Mouse (Mus musculus) monocyte, adult 5-6 weeks (primary cell): ENCODE results near the gene Fto. TPM values are rescaled to one million over a fixed set of nuclear protein-coding genes. Genes with fewer than 3 reads are reported as not detected.

Experiments used
- ATAC-seq: fragments of 153-309, 156-312 bp; replicated peaks from 2 replicates; pipeline ENCODE4 v1.8.0; 2017; ENCODE audit warnings: mild to moderate bottlenecking; ENCODE audit not compliant: low TSS enrichment, insufficient number of reproducible peaks, severe bottlenecking, poor library complexity, low FRiP score
- total RNA-seq: library from RNA; stranded (forward); fragments of 200-1000, 200-491, 200-594 nt; gene quantifications from 3 replicates; pipeline ENCODE4 v1.2.3, GENCODE M21; 2017

Gene Fto
- total RNA-seq, 1 experiment from 2014 or later: 12.3 TPM

- ATAC-seq: no peak
These were observed 111.3 kb downstream of the Fto start for GRCm38 (mm10) chr8:91424491-91425074.

DNA sequence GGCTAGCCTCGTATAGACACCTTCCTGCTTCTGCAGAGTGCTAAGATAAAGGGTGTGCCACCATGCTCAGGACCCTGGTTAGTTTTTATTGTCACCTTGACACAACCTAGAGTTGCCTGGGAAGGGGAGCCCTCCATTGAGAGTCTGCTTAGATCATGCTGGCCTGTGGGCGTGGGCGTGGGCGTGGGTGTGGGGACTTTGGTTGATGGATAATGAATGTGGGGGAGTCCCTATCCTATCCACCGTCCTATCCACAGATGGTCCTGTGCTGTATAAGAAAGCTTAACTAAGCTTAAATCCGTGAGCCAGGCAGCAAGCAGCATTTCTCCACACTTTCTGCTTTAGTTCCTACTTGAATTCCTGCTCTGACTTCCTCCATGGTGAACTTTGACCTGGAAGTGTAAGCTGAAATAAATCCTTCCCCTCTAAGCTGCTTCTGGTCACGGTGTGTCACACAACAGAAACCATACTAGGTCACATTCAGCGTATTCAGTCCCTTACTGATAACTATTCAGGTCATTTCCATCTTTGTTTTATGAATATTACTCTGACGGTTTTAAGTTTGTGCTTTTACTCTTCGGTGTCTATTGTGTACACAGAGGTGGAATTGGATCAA lies 112.0 kb downstream of the Fto start:
- no peak for ATAC-seq

- no peak for ATAC-seq
These were observed 113.2 kb downstream of the Fto start for GRCm38 (mm10) chr8:91426496-91426895.

- ATAC-seq: no peak
These were observed 117.1 kb downstream of the Fto start for GRCm38 (mm10) chr8:91430333-91430940.

GRCm38 (mm10) chr8:91436036-91436435 lies 122.7 kb downstream of the Fto start:
- no peak for ATAC-seq

DNA sequence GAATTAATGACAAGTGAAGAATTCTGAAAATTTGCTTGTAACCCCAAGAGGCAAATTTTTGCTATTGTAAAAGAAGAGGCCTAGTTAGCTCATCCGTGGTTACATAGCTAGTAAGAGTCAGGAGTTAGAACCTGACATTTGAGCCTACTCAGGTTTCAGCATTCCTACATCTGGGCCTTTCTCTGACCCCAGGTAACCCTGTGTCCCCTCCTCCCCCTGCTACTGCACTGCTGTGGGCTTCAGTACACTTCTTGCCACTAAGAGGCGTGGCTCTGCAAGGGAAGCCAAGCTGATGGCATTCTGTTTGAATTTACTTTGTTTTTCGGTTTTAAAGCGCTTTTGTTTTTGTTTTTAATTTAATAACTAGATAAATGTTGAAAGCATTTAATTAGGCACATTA lies 130.6 kb downstream of the Fto start:
- no peak for ATAC-seq

GRCm38 (mm10) chr8:91444636-91445410 lies 131.5 kb downstream of the Fto start:
- no peak for ATAC-seq

- no peak for ATAC-seq
These were observed 132.2 kb downstream of the Fto start for GRCm38 (mm10) chr8:91445516-91445915.

DNA sequence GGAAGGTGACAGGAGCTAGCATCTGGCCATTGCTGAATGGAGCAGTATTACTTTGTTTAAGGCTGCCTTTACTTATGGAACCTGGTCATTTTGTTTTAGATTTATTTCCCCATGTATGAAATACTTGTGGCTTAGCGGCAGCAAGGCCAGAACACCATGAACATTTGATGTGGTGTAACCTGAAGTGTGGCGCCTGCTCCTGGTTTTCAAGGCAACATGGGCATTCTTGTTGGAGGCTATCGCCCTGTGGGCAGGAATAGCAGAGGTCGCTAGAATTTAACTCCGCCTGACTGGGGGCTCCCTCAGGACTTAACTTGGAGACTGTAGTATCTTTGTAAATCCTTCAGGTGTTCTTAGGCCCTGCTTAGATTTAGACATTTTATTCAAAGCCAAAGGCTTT lies 132.7 kb downstream of the Fto start:
- ATAC-seq: no peak

GRCm38 (mm10) chr8:91448667-91449329 lies 135.5 kb downstream of the Fto start:
- ATAC-seq: no peak

GRCm38 (mm10) chr8:91454926-91455325 lies 141.6 kb downstream of the Fto start:
- no peak for ATAC-seq

GRCm38 (mm10) chr8:91455591-91455990 lies 142.3 kb downstream of the Fto start:
- no peak for ATAC-seq

DNA sequence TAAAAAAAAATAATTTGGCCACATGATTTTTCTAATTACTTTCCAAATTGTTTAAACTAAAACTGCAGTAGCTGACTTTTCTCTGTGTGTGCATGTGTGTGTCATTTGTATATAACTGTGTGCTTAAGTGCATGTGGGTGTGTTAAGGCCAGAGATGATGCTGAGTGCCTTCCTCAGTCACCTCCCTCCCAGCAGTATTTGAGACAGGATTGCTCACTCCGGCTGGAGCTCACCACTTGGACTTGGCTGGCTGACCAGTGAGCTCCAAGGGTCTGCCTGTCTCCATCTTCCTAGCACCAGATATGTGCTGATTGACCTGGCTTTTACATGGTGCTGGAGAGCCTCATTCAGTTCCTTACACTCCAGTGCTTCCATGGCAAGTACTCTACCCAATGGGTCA lies 144.7 kb downstream of the Fto start:
- ATAC-seq: no peak

GRCm38 (mm10) chr8:91460965-91461364 lies 147.6 kb downstream of the Fto start:
- ATAC-seq: no peak

DNA sequence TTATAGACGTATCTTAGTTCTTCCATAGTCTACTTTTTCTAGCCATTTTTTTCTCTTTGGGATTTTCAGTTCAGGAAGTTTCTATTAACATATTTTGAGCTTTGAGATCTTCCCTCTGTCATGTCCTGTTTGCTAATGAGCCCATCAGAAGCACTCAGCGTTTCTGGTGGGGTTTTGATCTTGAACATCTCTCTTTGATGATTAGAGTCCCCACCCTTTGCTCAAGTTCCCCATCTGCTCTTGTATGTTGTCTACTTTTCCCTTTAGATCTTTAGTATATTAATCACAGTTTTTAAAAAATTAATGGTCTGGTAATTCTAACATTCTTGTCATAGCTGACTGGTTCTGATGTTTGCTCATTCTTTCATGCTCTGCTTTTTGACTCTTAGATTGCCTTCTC lies 150.4 kb downstream of the Fto start:
- no peak for ATAC-seq

DNA sequence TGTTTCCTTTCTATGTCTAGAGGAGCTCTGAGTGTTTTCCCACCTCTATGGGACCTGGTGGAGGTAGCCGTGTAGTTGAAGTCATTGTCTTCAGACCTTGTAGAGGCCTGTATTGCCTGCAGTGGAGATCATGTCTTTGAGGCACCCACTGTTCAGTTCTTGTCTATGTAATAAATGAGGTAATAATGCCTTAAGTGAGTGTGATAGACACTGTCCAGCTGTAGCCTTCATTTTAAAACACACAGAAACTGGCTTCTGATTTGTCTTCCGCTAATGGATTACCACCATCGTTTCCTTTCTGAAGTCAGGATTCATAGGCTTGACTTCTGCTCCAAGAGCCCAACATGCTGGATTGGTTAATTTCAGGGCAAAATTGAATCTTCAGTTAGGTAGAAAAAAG lies 154.1 kb downstream of the Fto start:
- ATAC-seq: no peak

DNA sequence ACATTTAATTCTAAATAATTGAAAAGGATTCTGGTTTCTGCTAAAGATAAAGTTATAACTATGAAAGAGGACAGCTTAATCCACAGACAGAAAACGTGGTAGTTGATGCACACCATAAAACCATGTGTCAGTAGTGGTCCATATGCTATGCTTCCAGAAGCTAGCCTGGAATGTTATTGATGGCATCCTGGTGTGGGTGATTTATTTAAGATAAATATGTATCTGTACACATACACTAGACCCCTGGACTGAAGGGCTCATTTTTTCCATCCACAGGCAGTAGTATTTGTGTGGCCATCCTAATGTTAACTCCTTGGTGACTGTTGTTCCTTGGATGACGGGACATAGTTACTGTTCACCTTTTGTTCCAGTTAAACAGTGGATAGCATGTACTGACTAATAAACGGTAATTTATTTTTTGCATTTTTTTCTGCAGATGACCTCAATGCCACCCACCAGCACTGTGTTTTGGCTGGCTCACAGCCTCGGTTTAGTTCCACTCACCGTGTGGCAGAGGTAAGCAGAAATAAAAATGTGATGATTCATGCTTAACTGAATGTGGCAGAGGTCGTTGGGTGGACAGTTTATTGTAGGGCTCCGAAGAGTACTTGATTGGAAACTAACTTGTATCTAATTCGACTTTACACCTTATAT lies 154.7 kb downstream of the Fto start:
- no peak for ATAC-seq

- no peak for ATAC-seq
These were observed 156.1 kb downstream of the Fto start for GRCm38 (mm10) chr8:91469441-91469840.
